Mouse (Mus musculus): ENCODE measurements at regions not wholly inside any gene's neighbourhood (a gene's known extent, or its start where the extent isn't known, plus 50 kb on each side); places are given as distances from the start of the nearest gene placed in this dataset.

DNA sequence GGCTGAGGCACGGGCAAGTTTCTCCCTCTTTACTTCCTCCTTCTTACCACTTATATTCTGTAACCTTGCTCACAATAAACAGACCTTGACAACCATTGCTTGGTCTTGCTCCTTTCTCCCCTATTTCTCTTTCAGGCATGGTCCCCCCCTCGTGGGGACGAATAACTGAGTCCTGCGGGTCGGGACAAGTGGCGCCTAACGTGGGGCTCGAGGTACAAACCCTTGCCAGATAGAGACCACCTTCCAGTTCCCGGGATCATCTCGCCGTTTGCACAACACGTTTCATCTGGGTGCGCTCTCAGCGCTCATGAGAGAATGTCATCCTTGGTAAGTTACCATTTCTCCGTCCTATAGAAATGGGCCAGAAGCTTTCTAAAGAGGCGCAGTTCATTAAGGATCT is 79.6 kb upstream of the Foxn3 start:
- intact Hi-C loops (cut with DNase I), result no loop called here
- DNase-seq, result no peak

- intact Hi-C loops (cut with DNase I), result no loop called here
- no peak for DNase-seq
Observed at GRCm38 (mm10) chr12:99642131-99642895, 78.9 kb upstream of the Foxn3 start.

GRCm38 (mm10) chr12:99641278-99641677 is 77.9 kb upstream of the Foxn3 start:
- intact Hi-C loops (cut with DNase I), result no loop called here
- no peak for DNase-seq

DNA sequence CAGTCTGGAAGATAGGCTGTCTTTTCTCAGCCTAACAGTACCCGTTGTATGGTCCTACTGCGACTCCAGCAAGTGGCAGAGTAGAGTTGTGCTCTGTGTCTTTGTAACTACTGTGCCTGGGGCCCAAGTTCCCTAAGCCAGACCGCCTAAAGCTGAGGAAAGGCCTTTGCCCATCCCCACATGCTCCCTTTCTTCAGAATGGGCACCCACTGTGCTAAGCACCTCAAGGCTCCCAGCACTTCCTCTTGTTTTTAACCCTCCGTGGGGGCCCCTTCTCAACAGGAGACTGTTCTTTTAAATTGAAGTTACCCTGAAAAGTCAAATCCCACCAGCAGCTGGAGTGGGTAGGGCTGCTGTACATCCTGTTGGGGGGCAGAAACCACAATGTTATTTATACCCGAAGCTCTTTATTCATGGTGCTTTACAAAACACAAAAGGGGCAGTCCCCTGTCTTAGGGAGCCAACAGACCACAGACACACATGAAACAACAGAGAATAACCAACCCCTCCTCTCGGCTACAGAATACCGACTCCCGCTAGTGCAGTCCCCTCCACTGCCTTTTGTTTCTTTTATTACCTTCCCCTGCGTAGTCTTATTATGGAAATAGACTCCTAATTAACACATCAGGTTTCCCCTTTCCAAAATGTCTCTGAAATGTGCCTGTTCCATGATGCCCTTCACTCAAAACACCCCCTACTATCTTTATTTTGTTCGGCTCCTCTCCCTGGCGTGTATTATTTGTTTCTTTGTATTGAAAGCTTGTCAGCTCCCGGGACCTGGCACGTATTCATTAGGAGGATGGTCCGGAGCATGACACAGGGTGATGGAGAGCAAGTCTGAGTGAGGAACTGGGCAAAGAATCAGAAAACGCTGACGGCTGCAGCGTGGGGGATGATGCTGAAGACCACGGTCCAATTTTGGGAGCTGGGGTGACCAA is 77.1 kb upstream of the Foxn3 start:
- DNase-seq, result no peak
- intact Hi-C loops (cut with DNase I), result no loop called here

GRCm38 (mm10) chr12:99639847-99640213 is 76.4 kb upstream of the Foxn3 start:
- no peak for DNase-seq
- intact Hi-C loops (cut with DNase I), result loop anchor here (5.0 kb wide), 1 partner anchor 37 kb away; no protein-coding TSS in a partner anchor

DNA sequence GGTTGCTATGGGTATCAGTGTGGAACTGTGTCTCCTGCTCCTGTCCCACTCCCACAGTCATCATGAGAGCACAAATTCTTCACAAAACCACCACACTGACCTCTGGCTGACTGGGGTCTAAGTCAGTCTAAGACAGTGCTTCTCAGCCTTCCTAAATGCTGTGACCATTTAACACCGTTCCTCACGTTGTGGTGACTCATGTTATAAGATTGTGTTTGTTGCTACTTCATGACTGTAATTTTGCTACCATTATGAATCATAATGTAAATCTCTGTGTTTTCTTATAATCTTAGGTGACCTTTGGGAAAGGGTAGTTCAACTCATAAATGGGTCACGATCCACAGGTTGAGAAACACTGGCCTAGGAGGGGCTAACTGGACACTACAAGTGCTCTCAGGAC is 75.7 kb upstream of the Foxn3 start:
- no peak for DNase-seq
- intact Hi-C loops (cut with DNase I), result loop anchor here (5.0 kb wide), 1 partner anchor 38 kb away; no protein-coding TSS in a partner anchor

DNA sequence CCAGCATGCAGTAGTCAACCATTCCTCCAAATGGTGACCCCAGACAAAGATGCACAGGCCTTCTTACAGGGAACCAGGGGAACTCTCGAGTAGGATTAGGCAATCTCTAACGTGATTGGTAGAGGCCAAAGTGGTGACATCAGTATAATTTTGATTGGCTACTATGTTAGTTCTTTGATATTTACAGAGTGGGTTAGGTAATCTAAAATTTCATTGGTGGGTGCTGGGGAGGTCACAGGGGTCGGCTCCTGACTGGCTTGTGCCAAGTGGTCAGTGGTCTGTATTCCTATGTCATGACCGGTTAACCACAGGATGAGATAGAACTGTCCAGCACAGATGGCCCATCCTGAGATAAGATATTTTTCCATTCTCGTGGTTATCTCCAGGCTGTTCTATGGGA is 74.6 kb upstream of the Foxn3 start:
- no peak for DNase-seq
- intact Hi-C loops (cut with DNase I), result loop anchor here (5.0 kb wide), 1 partner anchor 39 kb away; no protein-coding TSS in a partner anchor

DNA sequence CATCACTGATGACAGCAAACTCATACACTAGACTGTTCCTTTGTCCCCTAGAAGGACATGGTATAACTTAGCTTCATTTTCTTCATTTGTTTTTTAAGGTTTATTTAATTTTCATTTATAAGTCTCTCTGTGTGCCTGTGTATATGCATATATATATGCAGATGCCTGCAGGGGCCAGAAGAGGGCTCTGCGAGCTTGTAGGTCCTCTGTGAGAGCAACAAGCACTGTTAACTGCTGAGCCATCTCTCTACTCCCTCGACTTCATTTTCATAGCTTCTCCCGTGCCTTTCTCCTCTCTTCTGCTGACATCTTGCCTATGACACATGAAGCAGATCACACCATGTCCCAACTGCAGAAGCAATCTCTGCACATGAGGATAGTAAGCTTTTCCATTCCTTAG is 72.9 kb upstream of the Foxn3 start:
- no peak for DNase-seq
- intact Hi-C loops (cut with DNase I), result loop anchor here (5.0 kb wide), 1 partner anchor 41 kb away; no protein-coding TSS in a partner anchor

GRCm38 (mm10) chr12:99635361-99635760 is 72.0 kb upstream of the Foxn3 start:
- intact Hi-C loops (cut with DNase I), result loop anchor here (5.0 kb wide), 1 partner anchor 42 kb away; no protein-coding TSS in a partner anchor

DNA sequence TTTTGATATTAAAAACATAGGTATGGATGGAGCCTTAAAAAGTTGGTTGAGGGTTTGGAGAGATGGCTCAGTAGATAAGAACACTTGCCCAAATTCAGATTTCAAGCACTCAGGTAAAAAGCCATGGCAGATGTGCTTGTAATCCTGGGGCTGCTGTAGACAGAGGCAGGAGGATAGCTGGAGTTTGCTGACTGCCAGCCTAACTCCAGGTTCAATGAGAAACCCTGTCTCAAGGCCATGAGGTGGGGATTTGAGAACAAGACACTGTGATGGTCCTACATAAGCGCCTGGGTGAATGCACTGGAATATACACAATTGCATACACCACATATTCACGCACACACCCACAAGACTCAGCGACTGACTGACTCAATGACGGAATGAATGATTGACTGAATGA is 71.3 kb upstream of the Foxn3 start:
- no peak for DNase-seq
- intact Hi-C loops (cut with DNase I), result loop anchor here (5.0 kb wide), 1 partner anchor 43 kb away; no protein-coding TSS in a partner anchor

More at GRCm38 (mm10) chr12:99635361-99635760, 72.0 kb upstream of the Foxn3 start:
- no peak for DNase-seq

DNA sequence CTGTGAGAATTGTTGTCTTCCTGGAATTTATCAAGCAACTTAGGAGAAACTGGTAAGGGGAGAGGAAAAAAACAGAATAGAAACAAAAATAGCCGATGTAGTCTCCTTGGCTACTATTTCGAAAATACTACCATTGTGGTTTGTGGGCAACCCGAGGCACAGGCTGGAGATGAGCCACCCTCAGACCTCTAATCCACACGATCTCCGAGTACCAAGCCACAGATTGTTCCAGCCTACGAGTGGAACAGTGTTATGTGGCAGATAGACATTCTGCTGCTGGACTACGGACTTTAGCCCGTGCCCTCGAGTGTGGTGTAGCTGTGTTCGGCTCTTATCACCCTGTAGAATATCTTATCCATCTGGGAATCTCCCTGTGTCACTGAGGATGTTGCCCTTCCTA is 70.3 kb upstream of the Foxn3 start:
- intact Hi-C loops (cut with DNase I), result no loop called here
- DNase-seq, result peak in 1 of 2 experiments; percentile 4

- intact Hi-C loops (cut with DNase I), result no loop called here
- no peak for DNase-seq
Observed at GRCm38 (mm10) chr12:99632988-99633387, 69.6 kb upstream of the Foxn3 start.

DNA sequence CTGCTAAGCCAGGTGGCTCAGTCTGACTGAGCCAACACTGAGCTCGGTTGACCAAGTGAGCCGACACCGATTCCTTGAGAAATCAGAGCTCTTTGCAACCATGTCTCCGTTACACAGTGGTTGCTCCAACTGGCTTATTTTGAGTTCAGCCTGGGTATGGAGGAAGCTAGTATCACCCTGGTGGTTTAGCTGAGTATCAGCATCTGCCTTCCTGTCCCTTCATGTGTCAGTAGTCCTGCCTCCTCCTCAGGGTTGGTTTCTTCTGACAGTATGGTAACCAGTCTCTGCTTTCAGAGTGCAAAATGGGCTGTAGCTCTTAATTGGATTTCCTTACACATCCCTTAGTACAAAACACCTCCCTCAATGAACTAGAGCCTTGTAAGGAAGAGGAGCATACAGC is 66.2 kb upstream of the Foxn3 start:
- DNase-seq, result no peak
- intact Hi-C loops (cut with DNase I), result loop anchor here (5.0 kb wide), 1 partner anchor 67 kb away; the partner anchor contains the start of gene Foxn3

- intact Hi-C loops (cut with DNase I), result loop anchor here (5.0 kb wide), 1 partner anchor 66 kb away; the partner anchor contains the start of gene Foxn3
- DNase-seq, result no peak
Observed at GRCm38 (mm10) chr12:99628421-99628820, 65.0 kb upstream of the Foxn3 start.

DNA sequence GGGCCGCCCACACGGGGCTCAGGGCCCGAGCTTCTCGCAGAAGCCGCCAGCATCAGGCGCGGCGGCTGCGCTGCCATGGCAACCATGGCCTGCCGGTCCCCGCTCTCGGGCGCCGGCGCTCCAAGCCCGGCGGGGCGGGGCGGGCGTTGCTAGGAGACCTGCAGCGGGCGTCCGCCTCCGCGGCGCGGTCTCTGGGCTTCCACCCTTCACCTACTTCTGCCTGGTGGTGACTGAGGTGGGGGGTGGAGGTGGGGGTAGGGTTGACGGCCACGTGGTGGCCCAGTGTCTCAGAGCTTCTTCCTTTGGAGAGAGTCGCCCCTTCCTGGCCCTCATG is 64.5 kb upstream of the Foxn3 start:
- intact Hi-C loops (cut with DNase I), result loop anchor here (5.0 kb wide), 1 partner anchor 66 kb away; the partner anchor contains the start of gene Foxn3
- DNase-seq, result peak; percentile 85 to 90

DNA sequence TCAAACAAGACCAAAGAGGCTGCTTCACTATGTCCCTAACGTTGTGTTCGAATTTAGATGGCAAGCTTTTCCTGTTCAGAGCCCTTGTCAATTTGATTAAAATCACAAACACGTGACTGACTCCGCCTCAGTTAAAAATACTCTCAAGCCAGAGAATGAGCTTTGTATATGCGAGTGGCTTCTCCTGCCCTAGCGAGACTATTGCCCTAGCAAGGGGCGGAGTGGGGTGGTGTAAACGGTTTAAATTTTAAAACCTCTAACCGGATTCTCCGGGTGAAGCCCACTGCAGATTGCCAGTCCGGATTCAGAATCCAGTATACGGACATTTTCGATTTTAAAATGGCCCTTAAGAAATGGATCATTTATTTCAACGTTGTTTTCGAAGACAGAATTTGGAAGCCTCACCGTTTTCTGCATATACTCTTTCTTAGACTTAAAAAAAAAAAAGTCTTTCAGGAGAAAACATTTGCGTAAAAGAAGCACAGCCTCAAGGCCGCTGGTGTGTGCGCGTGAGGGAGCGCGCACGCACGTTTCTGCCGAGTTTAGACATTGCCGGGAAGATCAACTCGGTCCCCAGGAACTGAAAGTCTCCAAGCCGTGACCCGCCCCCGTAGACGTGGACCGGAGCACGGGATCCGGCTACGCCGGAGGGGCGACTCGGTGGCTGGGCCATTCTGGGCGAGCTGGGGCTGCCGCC is 64.0 kb upstream of the Foxn3 start:
- DNase-seq, result peak in 1 of 2 experiments; percentile 18
- intact Hi-C loops (cut with DNase I), result loop anchor here (5.0 kb wide), 1 partner anchor 65 kb away; the partner anchor contains the start of gene Foxn3

GRCm38 (mm10) chr12:99626147-99626546 is 62.8 kb upstream of the Foxn3 start:
- intact Hi-C loops (cut with DNase I), result loop anchor here (5.0 kb wide), 1 partner anchor 64 kb away; the partner anchor contains the start of gene Foxn3
- DNase-seq, result no peak

GRCm38 (mm10) chr12:99625094-99625493 is 61.7 kb upstream of the Foxn3 start:
- DNase-seq, result no peak
- intact Hi-C loops (cut with DNase I), result loop anchor here (5.0 kb wide), 1 partner anchor 63 kb away; the partner anchor contains the start of gene Foxn3

DNA sequence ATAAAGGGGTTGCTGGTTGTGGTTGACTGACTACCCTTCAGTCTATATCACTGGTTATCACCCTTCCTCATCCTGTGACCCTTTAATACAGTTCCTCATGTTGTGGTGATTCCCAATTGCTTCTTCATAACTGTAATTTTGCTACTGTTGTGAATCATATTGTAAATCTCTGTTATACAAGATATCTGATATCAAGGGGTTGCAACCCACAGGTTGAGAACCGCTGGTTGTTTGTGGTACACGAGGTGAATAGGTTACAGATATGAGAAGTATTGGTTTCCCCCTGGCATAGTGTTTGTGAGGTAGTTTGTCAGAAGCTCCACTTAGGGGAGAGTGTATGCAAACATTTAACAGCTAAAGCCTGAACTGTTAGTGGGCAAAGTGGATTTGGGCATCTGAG is 58.9 kb upstream of the Foxn3 start:
- DNase-seq, result no peak
- intact Hi-C loops (cut with DNase I), result no loop called here

- no peak for DNase-seq
- intact Hi-C loops (cut with DNase I), result no loop called here
Observed at GRCm38 (mm10) chr12:99617241-99617804, 53.9 kb upstream of the Foxn3 start.
